9 mouse cellular contexts compared by ENCODE assay signal in the genomic region with DNA sequence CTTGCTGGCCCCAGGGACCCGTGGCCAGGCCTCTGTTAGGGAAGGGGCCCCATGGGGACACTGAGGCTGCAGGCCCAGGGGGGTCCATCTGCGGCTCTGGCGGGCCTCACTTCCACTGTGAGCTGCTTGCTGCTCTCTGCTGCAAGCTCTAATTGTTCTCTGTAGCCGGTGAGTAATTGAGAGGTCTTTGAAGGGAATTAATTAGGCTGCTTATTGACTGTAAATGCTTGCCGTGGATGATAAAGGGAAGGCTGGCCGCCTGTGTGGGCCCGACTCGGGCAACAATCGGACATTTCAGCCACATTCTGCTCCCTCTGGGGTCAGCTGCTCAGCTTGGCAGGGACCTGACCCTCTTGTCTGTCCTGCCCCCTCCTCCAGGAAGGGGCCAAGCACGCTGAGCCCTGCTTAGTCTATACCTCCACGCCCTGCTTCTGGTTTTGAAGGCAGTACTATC. TPM values are rescaled to one million over a fixed set of nuclear protein-coding genes. Genes with fewer than 3 reads are reported as not detected.
DNase-seq lines count a peak whose midpoint lies in the region; ATAC-seq lines count a peak whose summit lies in the region.
"Had no signal": no experiment of that assay in that cellular context is flagged by ENCODE, and none has a peak within 500 bp of the region (broad histone marks: within the 10 kb centered on the region; RNA-seq: fewer than 3 reads in every experiment).

No protein-coding gene starts in this region.

- H3K27ac ChIP-seq in heart, embryonic 10.5 days, result peak overlapping the region; percentile 80
- H3K27ac ChIP-seq in hindbrain, embryonic 12.5 days, result peak overlapping the region; percentile 79
- H3K27ac ChIP-seq in midbrain, embryonic 13.5 days, result peak overlapping the region; percentile 80

- 11% methylated on average over 11 of the region's 11 CpGs for WGBS in heart, embryonic 10.5 days
- 2% methylated on average over 11 of the region's 11 CpGs for WGBS in hindbrain, embryonic 12.5 days
- WGBS in midbrain, embryonic 13.5 days, result 4% methylated on average over 11 of the region's 11 CpGs

- no peaks in the 10 kb centered on the region for H3K9me3 ChIP-seq in heart, embryonic 10.5 days
- H3K9me3 ChIP-seq in hindbrain, embryonic 12.5 days (replicated peaks), result no peaks in the 10 kb centered on the region
- H3K9me3 ChIP-seq in midbrain, embryonic 13.5 days, result no peaks in the 10 kb centered on the region
- H3K9me3 ChIP-seq: megakaryocyte, embryonic 14.5 days had no signal

- H3K4me2 ChIP-seq in hindbrain, embryonic 12.5 days (replicated peaks), result peak overlapping the region; percentile 51
- H3K4me2 ChIP-seq in midbrain, embryonic 13.5 days (replicated peaks), result peak overlapping the region; percentile 55

- H3K4me1 ChIP-seq in heart, embryonic 10.5 days, result peaks cover 50% of the 10 kb centered on the region
- peaks cover 38% of the 10 kb centered on the region for H3K4me1 ChIP-seq in hindbrain, embryonic 12.5 days
- H3K4me1 ChIP-seq in midbrain, embryonic 13.5 days (replicated peaks), result peaks cover 36% of the 10 kb centered on the region

- peak overlapping the region; percentile 39 for H3K9ac ChIP-seq in hindbrain, embryonic 12.5 days
- H3K9ac ChIP-seq in midbrain, embryonic 13.5 days (replicated peaks), result peak overlapping the region; percentile 52; the same call in 1 of the 2 replicates

- no peak for DNase-seq in heart, embryonic 10.5 days (ENCODE audit: low spot score)
- no peak for DNase-seq in heart, postnatal 4 days
- peak; percentile 72 for DNase-seq in Muller cell, postnatal 12 days (ENCODE audit: inconsistent ontology term)
- no peak for DNase-seq in thymus, adult 18-20 months
- DNase-seq in left cerebral cortex, adult 11 months (ENCODE audit: low spot score), result no peak
- DNase-seq in layer of hippocampus, adult 11-12 months (ENCODE audit: low spot score), result no peak

- no peaks in the 10 kb centered on the region for H3K36me3 ChIP-seq in heart, embryonic 10.5 days
- H3K36me3 ChIP-seq in hindbrain, embryonic 12.5 days, result no peaks in the 10 kb centered on the region
- H3K36me3 ChIP-seq in midbrain, embryonic 13.5 days, result no peaks in the 10 kb centered on the region

- peak overlapping the region; percentile 51 for H3K4me3 ChIP-seq in heart, embryonic 10.5 days
- H3K4me3 ChIP-seq in hindbrain, embryonic 12.5 days, result peak overlapping the region; percentile 23; the same call in 1 of the 2 replicates
- no peak overlapping the region for H3K4me3 ChIP-seq in midbrain, embryonic 13.5 days (replicated peaks)

- ATAC-seq in hindbrain, embryonic 12.5 days (ENCODE audit: low FRiP score), result peak; percentile 76
- ATAC-seq in midbrain, embryonic 13.5 days, result peak; percentile 68

- peaks cover 65% of the 10 kb centered on the region for H3K27me3 ChIP-seq in heart, embryonic 10.5 days (ENCODE audit: insufficient read depth, poor library complexity, severe bottlenecking)
- peaks cover 48% of the 10 kb centered on the region for H3K27me3 ChIP-seq in hindbrain, embryonic 12.5 days
- peaks cover 27% of the 10 kb centered on the region for H3K27me3 ChIP-seq in midbrain, embryonic 13.5 days

RNA-seq across cellular contexts. Expression of gene Tha1, which starts 16.6 kb away (rescaled TPM):
- 4.0 and 4.3 TPM in 2 replicates for polyA plus RNA-seq in heart, embryonic 10.5 days (2016; fragmentation: Nextera tagmentation; extraction: Ambion mirVana)
- 1 to 10 TPM; 3.3 to 4.0 TPM for total RNA-seq in heart, postnatal 4 days (2021)
- polyA plus RNA-seq in hindbrain, embryonic 12.5 days (2016; fragmentation: Nextera tagmentation; extraction: Ambion mirVana), result 2.7 and 3.1 TPM in 2 replicates
- 2.6 and 3.0 TPM in 2 replicates for polyA plus RNA-seq in midbrain, embryonic 13.5 days (2015; fragmentation: Nextera tagmentation; extraction: Ambion mirVana)

RNA-seq across cellular contexts. Expression of gene Tmem235, which starts 29.4 kb away (rescaled TPM):
- polyA plus RNA-seq in heart, embryonic 10.5 days (2016; fragmentation: Nextera tagmentation; extraction: Ambion mirVana), result not detected in 2 replicates
- total RNA-seq in heart, postnatal 4 days (2021), result under 1 TPM in 1 of 2 experiments, not detected in 1; 0.18 TPM
- not detected in 2 replicates for polyA plus RNA-seq in hindbrain, embryonic 12.5 days (2016; fragmentation: Nextera tagmentation; extraction: Ambion mirVana)
- not detected in 2 replicates for polyA plus RNA-seq in midbrain, embryonic 13.5 days (2015; fragmentation: Nextera tagmentation; extraction: Ambion mirVana)

RNA-seq across cellular contexts. Expression of gene Birc5, which starts 40.9 kb away (rescaled TPM):
- 275 and 334 TPM in 2 replicates for polyA plus RNA-seq in heart, embryonic 10.5 days (2016; fragmentation: Nextera tagmentation; extraction: Ambion mirVana)
- total RNA-seq in heart, postnatal 4 days (2021), result 10 to 100 TPM; 63.1 to 69.1 TPM
- polyA plus RNA-seq in hindbrain, embryonic 12.5 days (2016; fragmentation: Nextera tagmentation; extraction: Ambion mirVana), result 181 and 190 TPM in 2 replicates
- polyA plus RNA-seq in midbrain, embryonic 13.5 days (2015; fragmentation: Nextera tagmentation; extraction: Ambion mirVana), result 99.1 and 105 TPM in 2 replicates
